Mouse (Mus musculus) intestine, embryonic 15.5 days (tissue): ENCODE measurements at regions not wholly inside any gene's neighbourhood (a gene's known extent, or its start where the extent isn't known, plus 50 kb on each side); places are given as distances from the start of the nearest gene placed in this dataset.
"Not testable (repeated sequence)": the region's sequence is repeated elsewhere in the genome, so short reads cannot be mapped to it uniquely, and the experiment has no call there.

Experiments
- ATAC-seq: fragments of 200-750 bp; cut with Nextera tagmentation; 2 replicates; pipeline ENCODE4 v1.8.0; 2017; ENCODE audit warnings: moderate TSS enrichment, moderate library complexity
- H3K27ac ChIP-seq: fragments of 300-500 bp; sonication (generic); 2 replicates; pipeline ENCODE4 v1.5.1; 2015; ENCODE audit warnings: mild to moderate bottlenecking, inconsistent platforms
- H3K27me3 ChIP-seq: fragments of 300-500 bp; sonication (generic); replicated peaks from 2 replicates; pipeline ENCODE4 v1.6.1; 2015; ENCODE audit warnings: inconsistent platforms
- H3K36me3 ChIP-seq: fragments of 300-500 bp; sonication (generic); 2 replicates; pipeline ENCODE4 v1.6.1; 2015; ENCODE audit warnings: inconsistent platforms
- H3K4me1 ChIP-seq: fragments of 300-500 bp; sonication (generic); replicated peaks from 2 replicates; pipeline ENCODE4 v1.6.1; 2015; ENCODE audit warnings: inconsistent platforms
- H3K4me2 ChIP-seq: fragments of 300-500 bp; sonication (generic); replicated peaks from 2 replicates; pipeline ENCODE4 v1.6.1; 2015; ENCODE audit warnings: mild to moderate bottlenecking, inconsistent platforms
- H3K4me3 ChIP-seq: fragments of 300-500 bp; sonication (generic); replicated peaks from 2 replicates; pipeline ENCODE4 v1.5.1; 2015; ENCODE audit warnings: inconsistent platforms
- H3K9ac ChIP-seq: fragments of 300-500 bp; sonication (generic); 2 replicates; pipeline ENCODE4 v1.6.1; 2015; ENCODE audit warnings: inconsistent platforms
- H3K9me3 ChIP-seq: fragments of 300-500 bp; sonication (generic); 2 replicates; pipeline ENCODE4 v1.6.1; 2016; ENCODE audit warnings: inconsistent platforms
- WGBS: fragments of 180-500 bp; shearing (Covaris S2); methylation state at CpG from one replicate; pipeline ENCODE4 v1.1.7; 2015; 5-methylcytosine and 5-hydroxymethylcytosine counted together

DNA sequence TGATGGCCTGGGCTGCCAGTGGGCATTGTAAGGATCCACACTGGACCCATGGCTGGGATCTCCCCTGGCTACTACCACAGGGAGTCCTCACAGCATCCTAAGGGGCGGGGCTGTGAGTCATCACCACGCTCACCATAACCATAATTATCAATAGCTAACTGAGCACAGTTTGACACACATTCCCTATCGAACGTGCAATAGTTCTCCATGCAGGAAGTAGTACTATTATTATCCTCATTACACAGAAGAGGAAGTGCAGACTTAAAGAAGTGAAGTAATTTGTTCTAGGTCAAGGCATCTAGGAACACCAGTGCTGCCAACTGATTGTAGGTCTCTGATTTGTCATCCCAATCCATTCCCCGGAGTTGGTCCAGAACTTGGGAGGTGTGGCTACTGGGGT, 84.1 kb upstream of the Trim2 start:
- Histone ChIP-seq H3K36me3 (no peaks in the 10 kb centered on the region), H3K4me2 (no peak overlapping the region), H3K4me1 (no peaks in the 10 kb centered on the region), H3K27me3 (no peaks in the 10 kb centered on the region), H3K4me3 (no peak overlapping the region), H3K9me3 (no peaks in the 10 kb centered on the region), H3K27ac (no peak overlapping the region), H3K9ac (no peak overlapping the region)
- 0 out of 2 replicates have a peak, but pooled peaks have one; percentile 31 for ATAC-seq
- WGBS = 79% methylated on average over 5 of the region's 5 CpGs

DNA sequence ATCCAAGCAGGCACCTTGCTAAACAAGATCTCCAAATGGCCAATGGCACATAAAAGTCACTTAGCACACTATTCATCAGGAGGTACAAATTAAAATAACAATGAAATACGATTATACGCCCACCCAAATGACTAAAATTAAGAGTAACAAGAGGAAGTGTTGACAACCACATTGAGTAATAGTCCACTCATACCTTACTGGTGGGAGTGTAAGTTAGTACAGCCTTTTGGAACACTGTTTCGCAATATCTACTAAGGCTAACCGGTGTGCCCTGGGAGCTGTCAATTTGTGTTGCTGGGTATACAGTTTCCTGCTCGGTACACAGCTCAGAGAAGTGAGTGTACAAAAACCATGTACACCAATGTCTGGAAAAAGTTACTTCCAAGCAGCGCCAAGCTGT, 81.8 kb upstream of the Trim2 start:
- H3K36me3 ChIP-seq = no peaks in the 10 kb centered on the region
- 81% methylated on average over 6 of the region's 6 CpGs for WGBS
- no peaks in the 10 kb centered on the region for H3K9me3 ChIP-seq
- H3K4me3 ChIP-seq = no peak overlapping the region
- H3K4me2 ChIP-seq = no peak overlapping the region
- ATAC-seq = no peak
- no peak overlapping the region for H3K9ac ChIP-seq
- no peaks in the 10 kb centered on the region for H3K4me1 ChIP-seq
- no peaks in the 10 kb centered on the region for H3K27me3 ChIP-seq
- H3K27ac ChIP-seq = no peak overlapping the region

GRCm38 (mm10) chr3:84385656-84386055, 79.0 kb upstream of the Trim2 start:
- Histone ChIP-seq H3K9ac (no peak overlapping the region), H3K4me3 (no peak overlapping the region), H3K4me2 (no peak overlapping the region), H3K36me3 (no peaks in the 10 kb centered on the region), H3K27me3 (no peaks in the 10 kb centered on the region), H3K27ac (no peak overlapping the region), H3K4me1 (no peaks in the 10 kb centered on the region), H3K9me3 (no peaks in the 10 kb centered on the region)
- 66% methylated on average over 5 of the region's 5 CpGs for WGBS
- ATAC-seq = no peak

GRCm38 (mm10) chr3:84383559-84383958, 76.9 kb upstream of the Trim2 start:
- WGBS = 70% methylated on average over 3 of the region's 3 CpGs
- H3K9ac ChIP-seq = no peak overlapping the region
- no peaks in the 10 kb centered on the region for H3K9me3 ChIP-seq

DNA sequence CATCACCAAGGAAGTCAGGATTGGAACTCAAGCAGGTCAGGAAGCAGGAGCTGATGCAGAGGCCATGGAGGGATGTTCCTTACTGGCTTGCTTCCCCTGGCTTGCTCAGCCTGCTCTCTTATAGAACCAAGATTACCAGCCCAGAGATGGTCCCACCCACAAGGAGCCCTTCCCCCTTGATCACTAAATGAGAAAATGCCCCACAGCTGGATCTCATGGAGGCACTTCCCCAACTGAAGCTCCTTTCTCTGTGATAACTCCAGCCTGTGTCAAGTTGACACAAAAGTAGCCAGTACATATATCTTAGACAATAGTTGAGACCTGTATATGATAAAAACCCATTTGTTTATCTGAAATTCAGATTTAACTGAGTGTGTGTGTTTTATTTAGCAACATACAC, 76.4 kb upstream of the Trim2 start:
- H3K27me3 ChIP-seq, H3K9me3 ChIP-seq, H3K36me3 ChIP-seq, H3K4me3 ChIP-seq, ATAC-seq, H3K27ac ChIP-seq, H3K4me1 ChIP-seq, H3K4me2 ChIP-seq, H3K9ac ChIP-seq: not testable (repeated sequence)

More at GRCm38 (mm10) chr3:84383559-84383958, 76.9 kb upstream of the Trim2 start:
- ATAC-seq = no peak
- no peak overlapping the region for H3K4me2 ChIP-seq
- H3K36me3 ChIP-seq = no peaks in the 10 kb centered on the region
- H3K27me3 ChIP-seq = no peaks in the 10 kb centered on the region
- H3K27ac ChIP-seq = no peak overlapping the region
- H3K4me3 ChIP-seq = no peak overlapping the region
- H3K4me1 ChIP-seq = no peaks in the 10 kb centered on the region

DNA sequence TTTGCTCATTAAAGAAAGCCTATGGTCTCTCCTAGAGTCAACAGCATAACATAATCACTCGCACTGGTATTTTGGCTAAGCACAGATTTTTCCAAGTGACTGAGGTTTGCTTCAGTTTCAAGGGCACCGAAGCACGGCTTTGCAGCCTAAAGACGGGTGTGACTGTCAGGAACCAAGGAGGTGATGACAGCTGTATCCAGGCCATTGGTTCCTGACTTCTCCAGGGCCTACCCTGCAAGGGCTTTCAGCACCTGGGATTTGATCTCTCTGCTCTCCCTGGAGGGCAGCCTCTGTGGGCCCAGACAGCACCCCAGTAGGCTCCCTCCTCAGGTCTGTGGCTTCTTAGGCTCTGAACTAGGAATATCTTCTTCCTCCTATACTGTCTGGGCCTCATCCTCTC, 75.3 kb upstream of the Trim2 start:
- WGBS = 67% methylated on average over 4 of the region's 4 CpGs
- no peak for ATAC-seq
- H3K27me3 ChIP-seq = no peaks in the 10 kb centered on the region

GRCm38 (mm10) chr3:84378987-84379556, 72.4 kb upstream of the Trim2 start:
- H3K4me2 ChIP-seq = no peak overlapping the region
- H3K4me1 ChIP-seq = no peaks in the 10 kb centered on the region
- no peaks in the 10 kb centered on the region for H3K36me3 ChIP-seq
- H3K4me3 ChIP-seq = no peak overlapping the region
- H3K9me3 ChIP-seq = no peaks in the 10 kb centered on the region
- no peak for ATAC-seq
- 80% methylated on average over 4 of the region's 4 CpGs for WGBS
- no peaks in the 10 kb centered on the region for H3K27me3 ChIP-seq
- H3K27ac ChIP-seq = no peak overlapping the region
- H3K9ac ChIP-seq = no peak overlapping the region

More for the DNA sequence above, 75.3 kb upstream of the Trim2 start:
- no peaks in the 10 kb centered on the region for H3K4me1 ChIP-seq
- no peak overlapping the region for H3K4me2 ChIP-seq
- no peak overlapping the region for H3K27ac ChIP-seq
- no peaks in the 10 kb centered on the region for H3K36me3 ChIP-seq
- H3K9ac ChIP-seq = no peak overlapping the region
- H3K9me3 ChIP-seq = no peaks in the 10 kb centered on the region
- H3K4me3 ChIP-seq = no peak overlapping the region

- ATAC-seq = no peak
- Histone ChIP-seq H3K9me3 (no peaks in the 10 kb centered on the region), H3K36me3 (no peaks in the 10 kb centered on the region), H3K27me3 (no peaks in the 10 kb centered on the region), H3K27ac (no peak overlapping the region), H3K4me1 (no peaks in the 10 kb centered on the region), H3K9ac (no peak overlapping the region), H3K4me3 (no peak overlapping the region), H3K4me2 (no peak overlapping the region)
- WGBS = 62% methylated on average over 2 of the region's 2 CpGs
Observed at GRCm38 (mm10) chr3:84376510-84376909, 69.8 kb upstream of the Trim2 start.

DNA sequence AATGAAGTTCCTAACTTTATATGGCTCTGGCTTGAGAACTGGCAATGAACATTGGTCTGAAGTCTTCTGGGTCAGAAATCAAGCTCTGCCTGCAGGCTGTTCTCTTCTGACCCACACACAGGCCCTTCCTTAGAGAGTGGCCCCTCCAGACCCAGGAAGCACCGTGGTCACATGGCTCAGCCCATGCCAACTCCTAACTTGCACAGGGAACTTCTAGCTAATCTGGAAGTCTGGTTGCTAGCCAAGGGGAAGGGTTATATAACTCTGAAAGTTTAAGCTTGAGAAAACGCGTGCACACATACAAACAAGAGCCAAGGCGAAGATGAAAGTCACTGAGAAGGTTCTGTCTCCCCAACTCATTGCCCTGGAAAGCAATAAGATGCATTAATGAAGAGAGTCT, 69.2 kb upstream of the Trim2 start:
- Histone ChIP-seq H3K4me3 (no peak overlapping the region), H3K9ac (no peak overlapping the region), H3K4me2 (no peak overlapping the region), H3K4me1 (no peaks in the 10 kb centered on the region), H3K36me3 (no peaks in the 10 kb centered on the region), H3K27ac (no peak overlapping the region), H3K27me3 (no peaks in the 10 kb centered on the region), H3K9me3 (no peaks in the 10 kb centered on the region)
- WGBS = 76% methylated on average over 4 of the region's 4 CpGs
- ATAC-seq = no peak

- no peaks in the 10 kb centered on the region for H3K4me1 ChIP-seq
- no peaks in the 10 kb centered on the region for H3K36me3 ChIP-seq
- no peaks in the 10 kb centered on the region for H3K27me3 ChIP-seq
- no peak for ATAC-seq
- H3K27ac ChIP-seq = no peak overlapping the region
- 94% methylated on average over 4 of the region's 4 CpGs for WGBS
- H3K4me2 ChIP-seq = no peak overlapping the region
- no peaks in the 10 kb centered on the region for H3K9me3 ChIP-seq
- no peak overlapping the region for H3K4me3 ChIP-seq
- H3K9ac ChIP-seq = no peak overlapping the region
Observed at GRCm38 (mm10) chr3:84371842-84372241, 65.2 kb upstream of the Trim2 start.

- Histone ChIP-seq H3K36me3 (no peaks in the 10 kb centered on the region), H3K27me3 (no peaks in the 10 kb centered on the region), H3K9me3 (no peaks in the 10 kb centered on the region), H3K4me1 (no peaks in the 10 kb centered on the region), H3K27ac (no peak overlapping the region), H3K4me3 (no peak overlapping the region), H3K9ac (no peak overlapping the region), H3K4me2 (no peak overlapping the region)
- ATAC-seq = no peak
- WGBS = 83% methylated on average over 6 of the region's 6 CpGs
Observed at GRCm38 (mm10) chr3:84367145-84367740, 60.6 kb upstream of the Trim2 start.

GRCm38 (mm10) chr3:84358672-84359071, 52.0 kb upstream of the Trim2 start:
- Histone ChIP-seq H3K36me3 (no peaks in the 10 kb centered on the region), H3K9me3 (no peaks in the 10 kb centered on the region), H3K27me3 (no peaks in the 10 kb centered on the region), H3K4me3 (no peak overlapping the region), H3K27ac (no peak overlapping the region), H3K9ac (no peak overlapping the region), H3K4me1 (no peaks in the 10 kb centered on the region), H3K4me2 (no peak overlapping the region)
- WGBS = 89% methylated on average over 2 of the region's 2 CpGs
- ATAC-seq = no peak

GRCm38 (mm10) chr3:84356690-84357014, 50.0 kb upstream of the Trim2 start:
- no peak overlapping the region for H3K27ac ChIP-seq
- no peaks in the 10 kb centered on the region for H3K36me3 ChIP-seq
- H3K4me3 ChIP-seq = no peak overlapping the region
- H3K4me1 ChIP-seq = no peaks in the 10 kb centered on the region
- no peak overlapping the region for H3K9ac ChIP-seq
- no peaks in the 10 kb centered on the region for H3K27me3 ChIP-seq
- no peak for ATAC-seq
- 90% methylated on average over 8 of the region's 8 CpGs for WGBS
- no peak overlapping the region for H3K4me2 ChIP-seq
- H3K9me3 ChIP-seq = no peaks in the 10 kb centered on the region
